Mouse (Mus musculus): Measurements from ENCODE around the gene Dgat2. TPM values are rescaled to one million over a fixed set of nuclear protein-coding genes. Genes with fewer than 3 reads are reported as not detected.

Dgat2 gene
- polyA plus RNA-seq, 1 experiment from 2014 or later = 194 TPM

- H3K4me2 ChIP-seq (ENCODE audit: low read depth, low read length) = no peak overlapping the region
- 44% methylated on average over 9 of the region's 9 CpGs for WGBS (ENCODE audit: insufficient replicate concordance)
- H3K27me3 ChIP-seq (ENCODE audit: control insufficient read depth, insufficient read depth, low read depth, low read length) = no peaks in the 10 kb centered on the region
- no peak overlapping the region for H3K27ac ChIP-seq (ENCODE audit: low read length)
- H3K9me3 ChIP-seq (replicated peaks; ENCODE audit: control insufficient read depth, low read length) = no peaks in the 10 kb centered on the region
- ATAC-seq (ENCODE audit: low read depth) = no peak
- H3K9ac ChIP-seq (ENCODE audit: low read depth, low read length) = no peak overlapping the region
- H3K36me3 ChIP-seq (ENCODE audit: control insufficient read depth, insufficient read depth) = no peaks in the 10 kb centered on the region
- no peaks in the 10 kb centered on the region; the same call in 1 of the 2 replicates for H3K4me1 ChIP-seq (ENCODE audit: control insufficient read depth, low read depth, low read length)
- no peak overlapping the region for H3K4me3 ChIP-seq (ENCODE audit: low read depth, low read length)
Observed at GRCm38 (mm10) chr7:99199451-99200175, 17.1 kb upstream of the Dgat2 start.

DNA sequence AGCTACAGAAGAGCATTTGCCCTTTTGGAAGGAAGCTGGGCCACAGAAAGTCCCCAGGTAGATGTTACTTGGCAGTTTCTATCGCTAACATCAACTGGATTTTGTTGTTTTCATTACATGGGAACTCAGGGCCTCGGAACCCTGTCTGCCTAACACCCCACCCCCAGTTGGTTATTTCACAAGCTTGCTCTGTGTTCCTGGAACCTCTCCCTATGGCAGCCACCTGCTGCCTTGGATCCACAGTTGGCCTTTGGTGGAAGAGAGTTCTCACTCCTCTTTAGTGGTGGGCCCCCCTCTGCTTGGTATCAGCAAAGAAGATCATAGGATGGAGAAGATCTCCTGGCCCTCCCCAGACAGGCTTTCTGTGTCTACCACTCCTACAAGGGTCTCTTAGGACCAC, 16.3 kb upstream of the Dgat2 start:
- Histone ChIP-seq H3K9ac (ENCODE audit: low read depth, low read length) (no peak overlapping the region), H3K9me3 (replicated peaks; ENCODE audit: control insufficient read depth, low read length) (no peaks in the 10 kb centered on the region), H3K36me3 (ENCODE audit: control insufficient read depth, insufficient read depth) (no peaks in the 10 kb centered on the region), H3K4me2 (ENCODE audit: low read depth, low read length) (no peak overlapping the region), H3K4me3 (ENCODE audit: low read depth, low read length) (no peak overlapping the region), H3K27ac (ENCODE audit: low read length) (no peak overlapping the region), H3K27me3 (ENCODE audit: control insufficient read depth, insufficient read depth, low read depth, low read length) (no peaks in the 10 kb centered on the region), H3K4me1 (ENCODE audit: control insufficient read depth, low read depth, low read length) (no peaks in the 10 kb centered on the region; the same call in 1 of the 2 replicates)
- WGBS (ENCODE audit: insufficient replicate concordance) = 48% methylated on average over 2 of the region's 2 CpGs
- ATAC-seq (ENCODE audit: low read depth) = no peak

DNA sequence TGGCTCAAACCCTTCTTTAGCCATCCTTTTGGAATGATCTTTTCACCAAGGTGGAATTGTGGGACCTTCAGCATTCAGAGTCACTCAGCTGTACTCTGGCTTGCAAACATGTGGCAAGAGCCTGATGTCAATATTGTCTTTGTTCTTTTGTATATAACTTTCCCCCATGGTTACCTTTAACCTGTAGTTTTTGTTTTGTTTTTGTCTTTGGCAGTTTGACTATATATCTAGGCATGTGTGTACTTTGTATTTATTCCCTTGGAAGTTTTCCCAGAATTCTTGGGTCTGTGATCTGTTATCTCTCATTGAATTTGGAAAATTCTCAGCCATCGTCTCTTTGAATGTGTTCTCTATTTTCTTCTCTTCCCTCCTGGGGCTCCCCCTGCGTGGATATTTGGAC, 12.0 kb upstream of the Dgat2 start:
- H3K4me1 ChIP-seq (ENCODE audit: control insufficient read depth, low read depth, low read length) = peaks cover 5% of the 10 kb centered on the region
- no peak overlapping the region for H3K9ac ChIP-seq (ENCODE audit: low read depth, low read length)
- WGBS (ENCODE audit: insufficient replicate concordance) = 42% methylated on average over 2 of the region's 2 CpGs
- no peak for ATAC-seq (ENCODE audit: low read depth)
- H3K36me3 ChIP-seq (ENCODE audit: control insufficient read depth, insufficient read depth) = no peaks in the 10 kb centered on the region
- no peak overlapping the region for H3K27ac ChIP-seq (ENCODE audit: low read length)
- H3K9me3 ChIP-seq (replicated peaks; ENCODE audit: control insufficient read depth, low read length) = no peaks in the 10 kb centered on the region
- no peak overlapping the region for H3K4me3 ChIP-seq (ENCODE audit: low read depth, low read length)
- no peaks in the 10 kb centered on the region for H3K27me3 ChIP-seq (ENCODE audit: control insufficient read depth, insufficient read depth, low read depth, low read length)
- no peak overlapping the region for H3K4me2 ChIP-seq (ENCODE audit: low read depth, low read length)

DNA sequence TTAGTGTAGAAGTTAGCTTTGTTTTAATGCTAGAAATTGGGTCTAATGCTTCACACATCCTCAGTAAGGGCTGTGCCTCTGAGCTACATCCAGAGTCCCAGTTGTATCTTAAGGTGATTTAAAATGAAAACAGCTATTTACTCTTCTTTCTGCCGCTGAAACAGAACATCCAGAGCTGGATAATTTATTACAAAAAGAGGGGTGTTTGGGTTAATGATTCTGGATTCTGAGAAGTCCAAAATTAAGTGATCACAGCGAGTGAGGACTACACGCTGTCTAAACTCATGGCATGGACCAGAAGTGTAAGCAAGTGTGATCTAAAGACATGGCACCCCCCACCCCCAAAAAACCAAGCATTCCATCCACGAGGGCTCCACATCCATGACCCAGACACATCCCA, 11.4 kb upstream of the Dgat2 start:
- H3K36me3 ChIP-seq (ENCODE audit: control insufficient read depth, insufficient read depth) = no peaks in the 10 kb centered on the region
- no peaks in the 10 kb centered on the region for H3K9me3 ChIP-seq (replicated peaks; ENCODE audit: control insufficient read depth, low read length)
- H3K4me1 ChIP-seq (ENCODE audit: control insufficient read depth, low read depth, low read length) = peaks cover 8% of the 10 kb centered on the region
- H3K27ac ChIP-seq (ENCODE audit: low read length) = no peak overlapping the region
- H3K27me3 ChIP-seq (ENCODE audit: control insufficient read depth, insufficient read depth, low read depth, low read length) = no peaks in the 10 kb centered on the region
- H3K4me3 ChIP-seq (ENCODE audit: low read depth, low read length) = no peak overlapping the region
- H3K9ac ChIP-seq (ENCODE audit: low read depth, low read length) = no peak overlapping the region
- no peak overlapping the region for H3K4me2 ChIP-seq (ENCODE audit: low read depth, low read length)
- WGBS (ENCODE audit: insufficient replicate concordance) = 54% methylated on average over 4 of the region's 4 CpGs
- ATAC-seq (ENCODE audit: low read depth) = no peak

GRCm38 (mm10) chr7:99191411-99191810, 8.9 kb upstream of the Dgat2 start:
- Histone ChIP-seq H3K9me3 (replicated peaks; ENCODE audit: control insufficient read depth, low read length) (no peaks in the 10 kb centered on the region), H3K9ac (ENCODE audit: low read depth, low read length) (no peak overlapping the region), H3K4me3 (ENCODE audit: low read depth, low read length) (no peak overlapping the region), H3K27ac (ENCODE audit: low read length) (no peak overlapping the region), H3K4me1 (ENCODE audit: control insufficient read depth, low read depth, low read length) (peaks cover 13% of the 10 kb centered on the region), H3K4me2 (ENCODE audit: low read depth, low read length) (no peak overlapping the region), H3K27me3 (ENCODE audit: control insufficient read depth, insufficient read depth, low read depth, low read length) (no peaks in the 10 kb centered on the region), H3K36me3 (ENCODE audit: control insufficient read depth, insufficient read depth) (no peaks in the 10 kb centered on the region)
- peak; percentile 53 for ATAC-seq (ENCODE audit: low read depth)

- Histone ChIP-seq H3K4me3 (ENCODE audit: low read depth, low read length) (no peak overlapping the region), H3K27me3 (ENCODE audit: control insufficient read depth, insufficient read depth, low read depth, low read length) (no peaks in the 10 kb centered on the region), H3K4me1 (ENCODE audit: control insufficient read depth, low read depth, low read length) (peaks cover 13% of the 10 kb centered on the region), H3K4me2 (ENCODE audit: low read depth, low read length) (0 out of 2 replicates have a peak overlapping the region, but pooled peaks have one; percentile 18), H3K9me3 (replicated peaks; ENCODE audit: control insufficient read depth, low read length) (no peaks in the 10 kb centered on the region), H3K9ac (ENCODE audit: low read depth, low read length) (no peak overlapping the region), H3K36me3 (ENCODE audit: control insufficient read depth, insufficient read depth) (no peaks in the 10 kb centered on the region), H3K27ac (ENCODE audit: low read length) (peak overlapping the region; percentile 37)
- no peak for ATAC-seq (ENCODE audit: low read depth)
- WGBS (ENCODE audit: insufficient replicate concordance) = 27% methylated on average over 5 of the region's 5 CpGs
Observed at GRCm38 (mm10) chr7:99189885-99190284, 7.4 kb upstream of the Dgat2 start.

GRCm38 (mm10) chr7:99188630-99189029, 6.1 kb upstream of the Dgat2 start:
- H3K36me3 ChIP-seq (ENCODE audit: control insufficient read depth, insufficient read depth) = no peaks in the 10 kb centered on the region
- H3K9ac ChIP-seq (ENCODE audit: low read depth, low read length) = no peak overlapping the region
- no peaks in the 10 kb centered on the region for H3K9me3 ChIP-seq (replicated peaks; ENCODE audit: control insufficient read depth, low read length)
- no peaks in the 10 kb centered on the region for H3K27me3 ChIP-seq (ENCODE audit: control insufficient read depth, insufficient read depth, low read depth, low read length)
- 57% methylated on average over 6 of the region's 6 CpGs for WGBS (ENCODE audit: insufficient replicate concordance)
- H3K4me1 ChIP-seq (ENCODE audit: control insufficient read depth, low read depth, low read length) = peaks cover 15% of the 10 kb centered on the region
- H3K4me2 ChIP-seq (ENCODE audit: low read depth, low read length) = no peak overlapping the region
- peak; percentile 66 for ATAC-seq (ENCODE audit: low read depth)
- H3K27ac ChIP-seq (ENCODE audit: low read length) = peak overlapping the region; percentile 37
- no peak overlapping the region for H3K4me3 ChIP-seq (ENCODE audit: low read depth, low read length)

DNA sequence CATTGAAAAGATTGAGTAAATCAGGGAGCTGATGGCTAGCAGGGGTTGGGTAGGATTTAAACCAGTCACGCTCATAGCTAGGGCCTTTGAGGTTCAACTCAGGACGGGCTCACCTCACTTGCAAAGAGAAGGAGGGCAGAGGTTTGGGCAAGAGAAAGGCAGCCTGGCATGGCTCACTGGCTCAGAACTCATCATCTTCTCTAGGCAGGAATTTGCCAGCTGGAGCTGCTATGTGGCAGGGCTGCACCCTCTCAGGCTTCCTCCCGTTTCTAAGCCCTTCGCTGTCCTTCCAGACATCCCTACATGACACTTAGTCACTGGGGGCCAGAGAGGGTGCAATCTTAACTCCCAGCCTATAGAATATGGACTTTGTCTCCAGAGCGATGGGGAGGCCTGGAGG, 4.9 kb upstream of the Dgat2 start:
- WGBS (ENCODE audit: insufficient replicate concordance) = 61% methylated on average over 5 of the region's 5 CpGs
- H3K27me3 ChIP-seq (ENCODE audit: control insufficient read depth, insufficient read depth, low read depth, low read length) = peaks cover under 1% of the 10 kb centered on the region; the same call in 1 of the 2 replicates
- no peak for ATAC-seq (ENCODE audit: low read depth)
- no peaks in the 10 kb centered on the region for H3K36me3 ChIP-seq (ENCODE audit: control insufficient read depth, insufficient read depth)
- no peak overlapping the region for H3K9ac ChIP-seq (ENCODE audit: low read depth, low read length)
- H3K27ac ChIP-seq (ENCODE audit: low read length) = no peak overlapping the region
- peaks cover 22% of the 10 kb centered on the region for H3K4me1 ChIP-seq (ENCODE audit: control insufficient read depth, low read depth, low read length)
- H3K4me2 ChIP-seq (ENCODE audit: low read depth, low read length) = no peak overlapping the region
- H3K4me3 ChIP-seq (ENCODE audit: low read depth, low read length) = no peak overlapping the region
- H3K9me3 ChIP-seq (replicated peaks; ENCODE audit: control insufficient read depth, low read length) = no peaks in the 10 kb centered on the region

DNA sequence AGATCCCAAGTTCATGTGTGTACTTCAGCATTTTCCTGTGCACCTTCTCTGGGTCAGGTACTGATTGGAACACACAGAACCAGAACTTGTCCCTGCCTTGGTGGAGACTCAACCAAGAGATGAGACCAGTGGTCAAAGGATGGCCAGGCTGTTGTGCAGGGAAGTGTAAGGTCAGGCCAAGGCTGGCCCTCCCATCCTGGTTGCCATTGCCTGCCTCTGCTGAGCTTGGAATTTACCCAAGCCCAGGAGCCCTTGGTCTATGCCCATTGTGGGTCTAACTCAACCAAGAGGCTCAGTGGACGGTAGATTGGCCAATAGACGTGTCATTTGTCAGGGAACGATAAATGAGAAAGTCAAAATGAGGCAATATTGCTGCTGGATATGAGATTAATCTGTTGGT, 2.9 kb upstream of the Dgat2 start:
- Histone ChIP-seq H3K27ac (ENCODE audit: low read length) (no peak overlapping the region), H3K4me2 (ENCODE audit: low read depth, low read length) (no peak overlapping the region), H3K36me3 (ENCODE audit: control insufficient read depth, insufficient read depth) (no peaks in the 10 kb centered on the region), H3K9ac (ENCODE audit: low read depth, low read length) (no peak overlapping the region), H3K4me1 (ENCODE audit: control insufficient read depth, low read depth, low read length) (peaks cover 25% of the 10 kb centered on the region), H3K9me3 (replicated peaks; ENCODE audit: control insufficient read depth, low read length) (no peaks in the 10 kb centered on the region), H3K4me3 (ENCODE audit: low read depth, low read length) (no peak overlapping the region), H3K27me3 (ENCODE audit: control insufficient read depth, insufficient read depth, low read depth, low read length) (peaks cover 9% of the 10 kb centered on the region)
- ATAC-seq (ENCODE audit: low read depth) = no peak
- WGBS (ENCODE audit: insufficient replicate concordance) = 62% methylated on average over 3 of the region's 3 CpGs

All from liver, embryonic 16.5 days (tissue).